Mouse (Mus musculus) cerebellum, adult (tissue): ENCODE measurements around the gene Lipt2.

Experiments used
- ATAC-seq: cut with Nextera tagmentation; 2 replicates; pipeline ENCODE4 v1.9.2; 2017; ENCODE audit warnings: mild to moderate bottlenecking, moderate library complexity, mixed read lengths; ENCODE audit not compliant: insufficient number of reproducible peaks, low FRiP score, low TSS enrichment

The Lipt2 gene

GRCm38 (mm10) chr7:100163506-100163905 lies 4.4 kb downstream of the Lipt2 start:
- no peak for ATAC-seq

- ATAC-seq, result no peak
Observed at GRCm38 (mm10) chr7:100168654-100169053, 9.6 kb downstream of the Lipt2 start.

GRCm38 (mm10) chr7:100170756-100171155 lies 11.7 kb downstream of the Lipt2 start:
- no peak for ATAC-seq

GRCm38 (mm10) chr7:100176269-100176668 lies 17.2 kb downstream of the Lipt2 start, which contains the start of gene Kcne3:
Gene Kcne3, plus strand, starts transcription at chr7:100176502.
- no peak for ATAC-seq

- no peak for ATAC-seq
Observed at GRCm38 (mm10) chr7:100178016-100178890, 19.2 kb downstream of the Lipt2 start.

GRCm38 (mm10) chr7:100178891-100179233 lies 19.8 kb downstream of the Lipt2 start:
- no peak for ATAC-seq

GRCm38 (mm10) chr7:100179394-100179793 lies 20.3 kb downstream of the Lipt2 start:
- ATAC-seq, result no peak

GRCm38 (mm10) chr7:100179836-100180407 lies 20.8 kb downstream of the Lipt2 start:
- ATAC-seq, result no peak

- ATAC-seq, result no peak
Observed at GRCm38 (mm10) chr7:100181176-100181575, 22.1 kb downstream of the Lipt2 start.

- no peak for ATAC-seq
Observed at GRCm38 (mm10) chr7:100181614-100182013, 22.5 kb downstream of the Lipt2 start.

- ATAC-seq, result no peak
Observed at GRCm38 (mm10) chr7:100182388-100182787, 23.3 kb downstream of the Lipt2 start.

- ATAC-seq, result no peak
Observed at GRCm38 (mm10) chr7:100187601-100188000, 28.5 kb downstream of the Lipt2 start.

- ATAC-seq, result no peak
Observed at GRCm38 (mm10) chr7:100190167-100190566, 31.1 kb downstream of the Lipt2 start.

- ATAC-seq, result peak; percentile 64; the same call in 1 of the 2 replicates
Observed at GRCm38 (mm10) chr7:100190778-100191177, 31.7 kb downstream of the Lipt2 start.

- no peak for ATAC-seq
Observed at GRCm38 (mm10) chr7:100201191-100201590, 42.1 kb downstream of the Lipt2 start.

- ATAC-seq, result no peak
Observed at GRCm38 (mm10) chr7:100203616-100204015, 44.5 kb downstream of the Lipt2 start.

- no peak for ATAC-seq
Observed at GRCm38 (mm10) chr7:100204871-100205270, 45.8 kb downstream of the Lipt2 start.

GRCm38 (mm10) chr7:100206144-100206543 lies 47.1 kb downstream of the Lipt2 start:
- ATAC-seq, result no peak

GRCm38 (mm10) chr7:100207886-100208285 lies 48.8 kb downstream of the Lipt2 start:
- no peak for ATAC-seq
